Mouse (Mus musculus) C2C12 (cell line): Measurements from ENCODE around the gene Tfap2a. TPM values are rescaled to one million over a fixed set of nuclear protein-coding genes. Genes with fewer than 3 reads are reported as not detected.

Source experiments
- H3K27me3 ChIP-seq: one replicate; pipeline ENCODE4 v1.6.1; 2011; ENCODE audit not compliant: control insufficient read depth, insufficient read depth, insufficient read length
- H3K36me3 ChIP-seq: one replicate; pipeline ENCODE4 v1.6.1; 2011; ENCODE audit not compliant: control insufficient read depth, insufficient read depth
- H3K4me3 ChIP-seq: one replicate; pipeline ENCODE4 v1.5.1; 2011; ENCODE audit warnings: mild to moderate bottlenecking, control low read depth; ENCODE audit not compliant: poor library complexity, insufficient read depth, severe bottlenecking
- H3K79me2 ChIP-seq: one replicate; pipeline ENCODE4 v1.6.1; 2011; ENCODE audit not compliant: control insufficient read depth, insufficient read depth
- H3K79me3 ChIP-seq: one replicate; pipeline ENCODE4 v1.6.1; 2011; ENCODE audit warnings: low read depth, control low read depth
- H3ac ChIP-seq: one replicate; pipeline ENCODE3; 2011; ENCODE audit warnings: low read depth; ENCODE audit not compliant: control insufficient read depth, insufficient read length
- CEBPB ChIP-seq: IDR thresholded peaks from one replicate; pipeline ENCODE4 v1.6.1; 2011; ENCODE audit warnings: low read depth, mild to moderate bottlenecking, control low read depth, moderate library complexity
- CTCF ChIP-seq: IDR thresholded peaks from one replicate; pipeline ENCODE4 v1.5.1; 2011; ENCODE audit not compliant: control insufficient read depth, insufficient read depth, insufficient read length
- FOSL1 ChIP-seq: IDR thresholded peaks from one replicate; pipeline ENCODE4 v1.8.0; 2011; ENCODE audit warnings: mild to moderate bottlenecking, low read length; ENCODE audit not compliant: poor library complexity, insufficient read depth, severe bottlenecking
- MAX ChIP-seq: IDR thresholded peaks from one replicate; pipeline ENCODE4 v1.6.1; 2011; ENCODE audit warnings: mild to moderate bottlenecking, control low read depth
- MYOD1 ChIP-seq: IDR thresholded peaks from one replicate; pipeline ENCODE4 v1.6.1; 2011; ENCODE audit warnings: low read depth; ENCODE audit not compliant: control insufficient read depth, insufficient read length
- MYOG ChIP-seq: IDR thresholded peaks from one replicate; pipeline ENCODE4 v1.6.1; 2011; ENCODE audit not compliant: control insufficient read depth, insufficient read length; ENCODE audit errors: extremely low read depth
- USF1 ChIP-seq: IDR thresholded peaks from one replicate; pipeline ENCODE4 v1.6.1; 2011; ENCODE audit warnings: low read depth, mild to moderate bottlenecking, control low read depth, moderate library complexity
- polyA plus RNA-seq: library from polyadenylated mRNA; unstranded; fragments of >200 nt; fragmentation: generic; extraction: Trizol; gene quantifications from one replicate; pipeline ENCODE4 v1.2.1, GENCODE M21; 2012; ENCODE audit warnings: missing spikeins

Tfap2a gene
- polyA plus RNA-seq, 1 experiment = 0.89 TPM

DNA sequence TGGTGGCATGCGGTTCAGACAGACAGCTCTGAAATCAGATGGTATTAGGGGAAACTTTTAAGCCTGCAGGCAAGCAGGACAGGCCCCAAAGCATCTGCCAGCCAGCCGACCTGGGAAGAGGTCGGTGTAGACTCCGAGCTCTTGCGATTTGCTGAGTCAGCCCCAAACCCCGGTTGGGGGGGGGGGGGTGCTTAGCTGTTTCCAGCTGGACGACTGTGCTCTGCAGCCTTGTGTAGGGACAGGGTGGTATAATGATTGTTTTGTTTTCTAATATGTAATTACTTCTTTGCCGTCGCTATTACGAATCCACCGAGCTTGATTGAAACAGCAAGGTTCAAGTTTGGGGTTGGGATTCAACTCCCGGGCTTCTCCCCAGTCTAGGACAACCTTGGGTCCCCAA, 36.5 kb downstream of the Tfap2a start:
- Histone ChIP-seq H3K79me2 (no peaks in the 10 kb centered on the region), H3K4me3 (no peak overlapping the region), H3K27me3 (peaks cover 30% of the 10 kb centered on the region), H3K79me3 (no peaks in the 10 kb centered on the region), H3ac (no peak overlapping the region), H3K36me3 (no peaks in the 10 kb centered on the region)
- TF ChIP-seq CEBPB = no peak
- TF ChIP-seq MYOG = no peak
- TF ChIP-seq MYOD1 = no peak
- TF ChIP-seq MAX = no peak

DNA sequence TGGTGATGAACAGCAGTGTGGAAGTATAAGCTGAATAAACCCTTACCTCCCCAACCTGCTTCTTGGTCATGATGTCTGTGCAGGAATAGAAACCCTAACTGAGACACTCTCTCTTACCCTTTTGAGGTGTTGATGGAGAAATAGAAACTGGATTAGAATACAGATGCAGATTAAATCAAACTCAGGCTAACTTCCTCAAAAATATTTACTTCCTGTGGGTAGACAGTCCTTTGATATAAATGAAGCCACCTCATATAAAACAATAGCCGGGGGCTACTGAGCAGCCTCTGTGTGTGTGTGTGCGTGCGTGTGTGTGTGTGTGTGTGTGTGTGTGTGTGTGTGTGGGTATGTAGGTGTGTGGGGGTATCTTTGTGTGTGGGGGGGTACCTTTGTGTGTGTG, 52.4 kb downstream of the Tfap2a start:
- TF ChIP-seq MAX = no peak
- no peak for TF ChIP-seq CTCF
- no peak for TF ChIP-seq FOSL1
- no peak for TF ChIP-seq MYOG
- no peak for TF ChIP-seq CEBPB
- TF ChIP-seq MYOD1 = no peak
- TF ChIP-seq USF1 = no peak
- H3K4me3 ChIP-seq = no peak overlapping the region
- no peak overlapping the region for H3ac ChIP-seq
- no peaks in the 10 kb centered on the region for H3K79me2 ChIP-seq
- no peaks in the 10 kb centered on the region for H3K79me3 ChIP-seq
- no peaks in the 10 kb centered on the region for H3K27me3 ChIP-seq
- no peaks in the 10 kb centered on the region for H3K36me3 ChIP-seq

DNA sequence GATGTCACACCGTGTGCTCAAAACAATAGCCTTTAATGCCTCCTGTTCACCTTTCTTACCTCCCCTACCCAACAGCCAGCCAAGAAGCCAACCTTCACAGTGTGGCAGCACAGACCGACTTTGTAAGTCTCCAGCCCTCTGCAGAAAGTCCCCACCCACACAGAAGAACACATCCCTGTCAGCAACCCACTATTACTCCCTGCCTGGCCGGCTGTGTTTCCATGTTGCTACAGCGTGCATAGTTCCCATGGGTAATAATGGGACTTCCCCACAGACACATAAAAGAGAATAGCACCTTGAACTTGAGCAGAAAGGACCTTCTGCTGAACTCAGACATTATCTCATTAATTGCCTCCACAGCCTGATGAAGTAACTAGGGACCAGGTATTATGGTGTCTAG, 61.4 kb downstream of the Tfap2a start:
- Histone ChIP-seq H3ac (no peak overlapping the region), H3K27me3 (no peaks in the 10 kb centered on the region), H3K79me2 (no peaks in the 10 kb centered on the region), H3K79me3 (no peaks in the 10 kb centered on the region), H3K36me3 (no peaks in the 10 kb centered on the region), H3K4me3 (no peak overlapping the region)
- TF ChIP-seq USF1 = no peak
- no peak for TF ChIP-seq MYOD1
- no peak for TF ChIP-seq MYOG
- no peak for TF ChIP-seq CEBPB
- no peak for TF ChIP-seq CTCF
- TF ChIP-seq MAX = no peak
- TF ChIP-seq FOSL1 = no peak

Other genes starting within 250 kb of the Tfap2a start
- 6.3 TPM for gene Gcnt2, start 121.4 kb upstream of the Tfap2a start, polyA plus RNA-seq